Mouse (Mus musculus) right cerebral cortex, postnatal 4 days (tissue): ENCODE data around the gene Scfd2.

Experiments used
- DNase-seq: peaks from one replicate; pipeline ENCODE4 v3.0.0-alpha.2; 2022

Scfd2 gene

GRCm38 (mm10) chr5:74164547-74164946, 367.0 kb downstream of the Scfd2 start:
- DNase-seq: no peak

- no peak for DNase-seq
These were observed 368.4 kb downstream of the Scfd2 start for GRCm38 (mm10) chr5:74163141-74163540.

- no peak for DNase-seq
These were observed 369.5 kb downstream of the Scfd2 start for GRCm38 (mm10) chr5:74162013-74162412.

GRCm38 (mm10) chr5:74161297-74161926, 370.1 kb downstream of the Scfd2 start:
- DNase-seq: no peak

GRCm38 (mm10) chr5:74160349-74160748, 371.2 kb downstream of the Scfd2 start:
- no peak for DNase-seq

- no peak for DNase-seq
These were observed 371.7 kb downstream of the Scfd2 start for GRCm38 (mm10) chr5:74159906-74160305.

- DNase-seq: no peak
These were observed 372.5 kb downstream of the Scfd2 start for GRCm38 (mm10) chr5:74158929-74159632.

- DNase-seq: no peak
These were observed 375.7 kb downstream of the Scfd2 start for GRCm38 (mm10) chr5:74155860-74156351.
